Mouse (Mus musculus) CH12.LX (cell line): ENCODE results near the gene Ckmt1.
A peak's percentile ranks its signal among the peaks of the same experiment; 100 is the strongest.

ENCODE experiments used
- CTCF ChIP-seq, 2 experiments: IDR thresholded peaks in 1 of 2; conservative IDR thresholded peaks in 1 of 2; 2 replicates each; pipeline ENCODE4 v1.5.1; 2011 to 2012; ENCODE audit warnings: low read depth in 2 of 2, low read length in 2 of 2, improper control_type of control experiment in 1 of 2, inconsistent platforms in 1 of 2, mild to moderate bottlenecking in 1 of 2, moderate library complexity in 1 of 2
- MAFK ChIP-seq: IDR thresholded peaks from 2 replicates; pipeline ENCODE4 v1.6.1; 2011; ENCODE audit warnings: low read length, improper control_type of control experiment; ENCODE audit not compliant: insufficient replicate concordance
- USF1 ChIP-seq: IDR thresholded peaks from 2 replicates; pipeline ENCODE4 v1.6.1; 2014; ENCODE audit warnings: low read depth, mild to moderate bottlenecking, inconsistent platforms, low read length, improper control_type of control experiment

- TF ChIP-seq CTCF (conservative IDR thresholded peaks at IDR 0.05 in 1 of 2, IDR thresholded peaks at IDR 0.05 in 1 of 2; ENCODE audit: low read depth in 2 of 2, low read length in 2 of 2) (peak; percentile 44 to 70; a peak in 3 of 4 replicates), USF1 (no peak), MAFK (no peak)
Observed at GRCm38 (mm10) chr2:121408160-121408559, 50.6 kb downstream of the Ckmt1 start.
